Comparison of ENCODE assay signal across 8 mouse cellular contexts in the genomic region with DNA sequence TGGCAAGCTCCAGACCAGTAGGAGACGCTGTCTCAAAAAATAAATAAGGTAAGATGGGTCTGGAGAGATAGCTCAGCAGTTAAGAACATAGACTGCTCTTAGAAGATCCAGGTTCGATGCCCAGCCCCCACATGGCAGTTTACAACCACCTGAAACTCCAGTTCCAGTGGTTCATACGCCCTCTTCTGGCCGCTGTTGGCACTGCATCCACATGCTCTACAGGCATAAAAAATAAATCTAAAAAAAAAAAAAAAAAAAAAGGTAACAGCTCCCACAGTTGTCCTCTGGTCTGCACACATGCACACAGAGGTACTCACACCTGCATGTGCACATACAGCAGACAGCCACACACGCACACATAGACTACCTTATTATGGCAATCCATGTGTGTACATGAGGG. TPM values are rescaled to one million over a fixed set of nuclear protein-coding genes. Genes with fewer than 3 reads are reported as not detected.
DNase-seq lines count a peak whose midpoint lies in the region; ATAC-seq and TF ChIP-seq lines count a peak whose summit lies in the region.
"Had no signal": no experiment of that assay in that cellular context is flagged by ENCODE, and none has a peak within 500 bp of the region (broad histone marks: within the 10 kb centered on the region; RNA-seq: fewer than 3 reads in every experiment).

No protein-coding gene starts in this region.

- H3K27me3 ChIP-seq in heart, embryonic 12.5 days (replicated peaks) = no peaks in the 10 kb centered on the region
- H3K27me3 ChIP-seq in midbrain, embryonic 13.5 days = no peaks in the 10 kb centered on the region
- H3K27me3 ChIP-seq: liver, embryonic 15.5 days had no signal

- H3K4me2 ChIP-seq in heart, embryonic 12.5 days = no peak overlapping the region
- no peak overlapping the region for H3K4me2 ChIP-seq in midbrain, embryonic 13.5 days (replicated peaks)
- H3K4me2 ChIP-seq: liver, embryonic 15.5 days had no signal

- H3K9me3 ChIP-seq in ES-E14 (ENCODE audit: control insufficient read depth, insufficient read depth, low read depth, low read length) = no peaks in the 10 kb centered on the region
- H3K9me3 ChIP-seq in heart, embryonic 12.5 days (replicated peaks) = no peaks in the 10 kb centered on the region
- H3K9me3 ChIP-seq in midbrain, embryonic 13.5 days = no peaks in the 10 kb centered on the region
- H3K9me3 ChIP-seq: liver, embryonic 15.5 days had no signal

- H3K4me3 ChIP-seq in layer of hippocampus, adult 2 months = no peak overlapping the region
- no peak overlapping the region for H3K4me3 ChIP-seq in ES-E14 (ENCODE audit: insufficient read depth in 1 of 2, low read depth in 1 of 2, low read length in 2 of 2, poor library complexity in 1 of 2, severe bottlenecking in 1 of 2)
- H3K4me3 ChIP-seq in heart, embryonic 12.5 days = no peak overlapping the region
- no peak overlapping the region for H3K4me3 ChIP-seq in midbrain, embryonic 13.5 days (replicated peaks)
- H3K4me3 ChIP-seq: liver, embryonic 15.5 days had no signal

- peak; percentile 72 for TF ChIP-seq CTCF in layer of hippocampus, adult 2 months (conservative IDR thresholded peaks at IDR 0.05)

- in situ Hi-C loops in ES-E14 (cut with MboI; ENCODE audit: low sequenced_read_pairs in 2 of 2, unreplicated experiment in 2 of 2) = no loop called here

- H3K27ac ChIP-seq in layer of hippocampus, adult 2 months = no peak overlapping the region
- no peak overlapping the region for H3K27ac ChIP-seq in ES-E14 (ENCODE audit: insufficient read depth, low read depth, low read length, poor library complexity, severe bottlenecking)
- H3K27ac ChIP-seq in heart, embryonic 12.5 days (ENCODE audit: poor library complexity, severe bottlenecking) = no peak overlapping the region
- H3K27ac ChIP-seq in midbrain, embryonic 13.5 days = no peak overlapping the region
- H3K27ac ChIP-seq: liver, embryonic 15.5 days had no signal

- H3K36me3 ChIP-seq in ES-E14 (ENCODE audit: control insufficient read depth, insufficient read depth, low read length, poor library complexity, severe bottlenecking) = no peaks in the 10 kb centered on the region
- H3K36me3 ChIP-seq in heart, embryonic 12.5 days = no peaks in the 10 kb centered on the region
- no peaks in the 10 kb centered on the region for H3K36me3 ChIP-seq in midbrain, embryonic 13.5 days
- H3K36me3 ChIP-seq: liver, embryonic 15.5 days had no signal

- no peak overlapping the region for H3K9ac ChIP-seq in ES-E14 (ENCODE audit: insufficient read depth, low read depth, low read length, poor library complexity, severe bottlenecking)
- H3K9ac ChIP-seq in heart, embryonic 12.5 days = no peak overlapping the region
- no peak overlapping the region for H3K9ac ChIP-seq in midbrain, embryonic 13.5 days (replicated peaks)
- H3K9ac ChIP-seq: liver, embryonic 15.5 days had no signal

- ATAC-seq in megakaryocyte progenitor cell, adult 5-6 weeks (replicated peaks; ENCODE audit: poor library complexity) = peak; percentile 61
- no peak for ATAC-seq in heart, embryonic 12.5 days (ENCODE audit: insufficient number of reproducible peaks, low FRiP score)
- ATAC-seq in midbrain, embryonic 13.5 days = no peak

- peaks cover 0 to 8% of the 10 kb centered on the region in 2 experiments; a peak in 1 of 4 replicates for H3K4me1 ChIP-seq in ES-E14 (ENCODE audit: control insufficient read depth in 2 of 2, insufficient read depth in 2 of 2, low read length in 2 of 2, poor library complexity in 1 of 2)
- no peaks in the 10 kb centered on the region for H3K4me1 ChIP-seq in heart, embryonic 12.5 days (replicated peaks)
- no peaks in the 10 kb centered on the region for H3K4me1 ChIP-seq in midbrain, embryonic 13.5 days (replicated peaks)

- DNase-seq in layer of hippocampus, adult 2 months (ENCODE audit: low spot score in 2 of 2) = no peak
- DNase-seq in layer of hippocampus, adult 9-10 months (ENCODE audit: low spot score) = no peak
- DNase-seq in ES-E14 (ENCODE audit: low read depth, low spot score) = peak; percentile 58
- DNase-seq in adrenal gland, postnatal 36 days = peak; percentile 9 to 37

- 61% methylated on average over 5 of the region's 5 CpGs for WGBS in heart, embryonic 12.5 days
- WGBS in midbrain, embryonic 13.5 days = 63% methylated on average over 5 of the region's 5 CpGs

TF ChIP-seq in ES-E14, 5 proteins besides CTCF, POLR2A, EP300 and RAD21:
- TF ChIP-seq MAFK (IDR thresholded peaks at IDR 0.05; ENCODE audit: insufficient read depth, low read depth, low read length) (no peak), ZC3H11A (IDR thresholded peaks at IDR 0.05; ENCODE audit: borderline replicate concordance, low read depth, low read length) (peak; percentile 34; the same call in 1 of the 2 replicates), CHD2 (IDR thresholded peaks at IDR 0.05; ENCODE audit: low read depth, low read length) (no peak), HCFC1 (IDR thresholded peaks at IDR 0.05; ENCODE audit: borderline replicate concordance, insufficient read depth, low read length) (no peak), ZNF384 (IDR thresholded peaks at IDR 0.05; ENCODE audit: low read depth, low read length) (peak; percentile 95)

RNA-seq across cellular contexts. Expression of a gene that starts 59.8 kb away (rescaled TPM):
- total RNA-seq in layer of hippocampus, adult 2 months (2021) = 10 to 100 TPM; 83.9 to 84.8 TPM
- 54.7 and 78.6 TPM in 2 replicates for total RNA-seq in ES-E14 (2012; rRNA removed)
- 10 to 100 TPM; 30.9 to 33.7 TPM for total RNA-seq in adrenal gland, postnatal 36 days (2021)
- 9.7 and 11.1 TPM in 2 replicates for total RNA-seq in megakaryocyte progenitor cell, adult 5-6 weeks (2015)
- 13.6 and 17.8 TPM in 2 replicates for total RNA-seq in megakaryocyte progenitor cell, adult 5-6 weeks (2017)
- 28.0 and 28.7 TPM in 2 replicates for polyA plus RNA-seq in heart, embryonic 12.5 days (2016; fragmentation: Nextera tagmentation; extraction: Ambion mirVana)
- 33.9 and 37.6 TPM in 2 replicates for polyA plus RNA-seq in midbrain, embryonic 13.5 days (2015; fragmentation: Nextera tagmentation; extraction: Ambion mirVana)

Comparison
In these comparisons a context has a peak if more than half of its experiments do, and no peak if none do; other contexts are left out.
1. DNase-seq: peak in ES-E14 (single experiment) and adrenal gland, postnatal 36 days (2 of 2); none in layer of hippocampus, adult 2 months (0 of 2) and layer of hippocampus, adult 9-10 months (single experiment).